Mouse (Mus musculus) olfactory bulb, adult 2 months (tissue): ENCODE results near the gene Tada2b.

Experiments used
- CTCF ChIP-seq: fragments of 200-500 bp; IDR thresholded peaks from 2 replicates; pipeline ENCODE4 v1.5.1; 2012; ENCODE audit warnings: low read depth, mild to moderate bottlenecking, low read length, moderate library complexity; ENCODE audit not compliant: insufficient read depth
- POLR2A ChIP-seq: fragments of 200-500 bp; IDR thresholded peaks from 2 replicates; pipeline ENCODE4 v1.6.1; 2012; ENCODE audit warnings: mild to moderate bottlenecking, low read depth, low read length, moderate library complexity; ENCODE audit not compliant: insufficient read depth

GRCm38 (mm10) chr5:36461231-36461630, 22.9 kb downstream of the Tada2b start:
- TF ChIP-seq CTCF (no peak), POLR2A (no peak)
